In the genomic region with DNA sequence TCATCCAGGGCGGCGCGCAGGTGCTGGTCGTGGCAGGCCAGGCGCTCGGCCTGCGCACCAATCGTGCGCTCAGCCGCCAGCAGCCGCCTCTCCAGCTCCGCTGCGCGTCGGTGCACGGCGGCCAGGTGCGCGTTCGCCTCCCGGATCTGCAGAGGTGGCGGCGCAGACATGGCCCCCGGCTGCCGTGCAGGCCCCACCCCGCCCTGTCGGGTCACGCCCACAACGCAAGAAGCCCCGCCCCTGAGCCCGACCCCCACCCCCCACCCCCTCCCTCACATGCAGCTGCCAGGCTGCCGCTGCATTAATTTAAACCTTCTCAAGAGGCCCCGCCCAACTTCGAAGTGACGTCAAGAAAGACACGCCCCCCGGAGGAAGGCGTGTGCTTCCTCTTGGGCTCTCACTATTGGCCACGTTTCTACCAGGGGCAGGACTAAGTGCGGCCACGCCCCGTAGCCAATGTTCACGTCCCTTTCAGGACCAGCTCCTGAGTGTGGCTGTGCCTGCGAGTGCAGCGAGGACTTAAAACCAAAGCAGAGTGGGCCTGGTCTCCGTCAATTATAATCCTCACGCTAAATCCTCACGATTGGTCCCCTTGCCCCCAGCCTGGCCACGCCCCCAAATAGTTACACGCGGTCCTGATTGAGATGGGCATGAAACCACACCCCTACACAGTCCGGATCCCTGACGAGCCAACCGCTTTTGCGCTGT, we compare ENCODE assay signal across 7 mouse cellular contexts. TPM values are rescaled to one million over a fixed set of nuclear protein-coding genes. Genes with fewer than 3 reads are reported as not detected.
A peak's percentile ranks its signal among the peaks of the same experiment; 100 is the strongest.
DNase-seq lines count a peak whose midpoint lies in the region; ATAC-seq lines count a peak whose summit lies in the region.

No protein-coding gene starts in this region.

- peak overlapping the region; percentile 61 for H3K4me3 ChIP-seq in embryonic facial prominence, embryonic 11.5 days (ENCODE audit: low read depth, low read length)
- H3K4me3 ChIP-seq in limb, embryonic 10.5 days = peak overlapping the region; percentile 84
- H3K4me3 ChIP-seq in midbrain, embryonic 13.5 days (replicated peaks) = peak overlapping the region; percentile 84

- peak overlapping the region; percentile 82 for H3K4me2 ChIP-seq in embryonic facial prominence, embryonic 11.5 days (ENCODE audit: low read depth, low read length)
- H3K4me2 ChIP-seq in midbrain, embryonic 13.5 days (replicated peaks) = peak overlapping the region; percentile 83

- H3K27me3 ChIP-seq in embryonic facial prominence, embryonic 11.5 days (ENCODE audit: control insufficient read depth, insufficient read depth, low read length) = no peaks in the 10 kb centered on the region
- no peaks in the 10 kb centered on the region for H3K27me3 ChIP-seq in limb, embryonic 10.5 days (ENCODE audit: low read depth, poor library complexity, severe bottlenecking)
- no peaks in the 10 kb centered on the region for H3K27me3 ChIP-seq in midbrain, embryonic 13.5 days

- H3K27ac ChIP-seq in embryonic facial prominence, embryonic 11.5 days (replicated peaks; ENCODE audit: low read depth, low read length) = no peak overlapping the region
- peak overlapping the region; percentile 93 for H3K27ac ChIP-seq in limb, embryonic 10.5 days
- peak overlapping the region; percentile 87 for H3K27ac ChIP-seq in midbrain, embryonic 13.5 days

- peaks cover 5% of the 10 kb centered on the region for H3K36me3 ChIP-seq in embryonic facial prominence, embryonic 11.5 days (replicated peaks; ENCODE audit: control insufficient read depth, insufficient read depth, low read depth, low read length)
- H3K36me3 ChIP-seq in limb, embryonic 10.5 days = peaks cover 39% of the 10 kb centered on the region
- peaks cover 26% of the 10 kb centered on the region for H3K36me3 ChIP-seq in midbrain, embryonic 13.5 days

- H3K4me1 ChIP-seq in embryonic facial prominence, embryonic 11.5 days (ENCODE audit: control insufficient read depth, insufficient read depth, low read length) = no peaks in the 10 kb centered on the region
- peaks cover 37% of the 10 kb centered on the region for H3K4me1 ChIP-seq in limb, embryonic 10.5 days
- H3K4me1 ChIP-seq in midbrain, embryonic 13.5 days (replicated peaks) = peaks cover 36% of the 10 kb centered on the region

- H3K9me3 ChIP-seq in embryonic facial prominence, embryonic 11.5 days (replicated peaks; ENCODE audit: control insufficient read depth, low read length) = no peaks in the 10 kb centered on the region
- H3K9me3 ChIP-seq in limb, embryonic 10.5 days (replicated peaks) = no peaks in the 10 kb centered on the region
- H3K9me3 ChIP-seq in midbrain, embryonic 13.5 days = no peaks in the 10 kb centered on the region

- under 1% methylated on average over 50 of the region's 55 CpGs for WGBS in embryonic facial prominence, embryonic 11.5 days
- WGBS in limb, embryonic 10.5 days = under 1% methylated on average over 55 of the region's 55 CpGs
- under 1% methylated on average over 55 of the region's 55 CpGs for WGBS in midbrain, embryonic 13.5 days

- DNase-seq in adrenal gland, postnatal 14 days = peak; percentile 97
- peak; percentile 99 for DNase-seq in embryonic facial prominence, embryonic 11.5 days (ENCODE audit: low spot score)
- DNase-seq in kidney, adult 11 months = peak; percentile 99
- DNase-seq in limb, embryonic 10.5 days (ENCODE audit: low spot score) = peak; percentile 97
- peak; percentile 95 for DNase-seq in spleen, adult 12 weeks (ENCODE audit: low spot score)

- ATAC-seq in embryonic facial prominence, embryonic 11.5 days (replicated peaks; ENCODE audit: insufficient number of reproducible peaks, low FRiP score, low TSS enrichment, low read depth) = peak; percentile 94
- peak; percentile 81 for ATAC-seq in granulocyte monocyte progenitor cell, adult 5-6 weeks (replicated peaks; ENCODE audit: poor library complexity, severe bottlenecking)
- peak; percentile 94 for ATAC-seq in midbrain, embryonic 13.5 days

- peak overlapping the region; percentile 50 for H3K9ac ChIP-seq in embryonic facial prominence, embryonic 11.5 days (replicated peaks; ENCODE audit: low read length)
- H3K9ac ChIP-seq in midbrain, embryonic 13.5 days (replicated peaks) = peak overlapping the region; percentile 93

RNA-seq across cellular contexts. Expression of a gene that starts 0.8 kb away (rescaled TPM):
- 382 and 386 TPM in 2 replicates for total RNA-seq in adrenal gland, postnatal 14 days (2021)
- polyA plus RNA-seq in embryonic facial prominence, embryonic 11.5 days (2014; fragmentation: Nextera tagmentation; extraction: Ambion mirVana) = 352 and 362 TPM in 2 replicates
- total RNA-seq in granulocyte monocyte progenitor cell, adult 5-6 weeks (2014; fragmentation: Nextera tagmentation) = 134 and 201 TPM in 2 replicates
- 99.5 and 106 TPM in 2 replicates for total RNA-seq in granulocyte monocyte progenitor cell, adult 5-6 weeks (2017)
- polyA plus RNA-seq in limb, embryonic 10.5 days (2016; fragmentation: Nextera tagmentation; extraction: Ambion mirVana) = 425 and 437 TPM in 2 replicates
- 465 and 479 TPM in 2 replicates for polyA plus RNA-seq in midbrain, embryonic 13.5 days (2015; fragmentation: Nextera tagmentation; extraction: Ambion mirVana)

RNA-seq across cellular contexts. Expression of a gene that starts 1.0 kb away (rescaled TPM):
- total RNA-seq in adrenal gland, postnatal 14 days (2021) = 22.3 and 23.9 TPM in 2 replicates
- polyA plus RNA-seq in embryonic facial prominence, embryonic 11.5 days (2014; fragmentation: Nextera tagmentation; extraction: Ambion mirVana) = 14.7 and 15.5 TPM in 2 replicates
- 5.3 and 9.1 TPM in 2 replicates for total RNA-seq in granulocyte monocyte progenitor cell, adult 5-6 weeks (2014; fragmentation: Nextera tagmentation)
- total RNA-seq in granulocyte monocyte progenitor cell, adult 5-6 weeks (2017) = 3.7 and 9.1 TPM in 2 replicates
- 12.8 and 15.5 TPM in 2 replicates for polyA plus RNA-seq in limb, embryonic 10.5 days (2016; fragmentation: Nextera tagmentation; extraction: Ambion mirVana)
- polyA plus RNA-seq in midbrain, embryonic 13.5 days (2015; fragmentation: Nextera tagmentation; extraction: Ambion mirVana) = 15.5 and 18.2 TPM in 2 replicates

RNA-seq across cellular contexts. Expression of a gene that starts 40.5 kb away (rescaled TPM):
- 4.5 and 4.8 TPM in 2 replicates for total RNA-seq in adrenal gland, postnatal 14 days (2021)
- 6.7 and 7.8 TPM in 2 replicates for polyA plus RNA-seq in embryonic facial prominence, embryonic 11.5 days (2014; fragmentation: Nextera tagmentation; extraction: Ambion mirVana)
- total RNA-seq in granulocyte monocyte progenitor cell, adult 5-6 weeks (2014; fragmentation: Nextera tagmentation) = not detected in 2 replicates
- not detected in 2 replicates for total RNA-seq in granulocyte monocyte progenitor cell, adult 5-6 weeks (2017)
- polyA plus RNA-seq in limb, embryonic 10.5 days (2016; fragmentation: Nextera tagmentation; extraction: Ambion mirVana) = 10.8 and 12.7 TPM in 2 replicates
- polyA plus RNA-seq in midbrain, embryonic 13.5 days (2015; fragmentation: Nextera tagmentation; extraction: Ambion mirVana) = 2.9 and 4.0 TPM in 2 replicates

RNA-seq across cellular contexts. Expression of a gene that starts 43.7 kb away (rescaled TPM):
- total RNA-seq in adrenal gland, postnatal 14 days (2021) = 59.4 and 63.8 TPM in 2 replicates
- 105 and 115 TPM in 2 replicates for polyA plus RNA-seq in embryonic facial prominence, embryonic 11.5 days (2014; fragmentation: Nextera tagmentation; extraction: Ambion mirVana)
- total RNA-seq in granulocyte monocyte progenitor cell, adult 5-6 weeks (2014; fragmentation: Nextera tagmentation) = 43.9 and 64.7 TPM in 2 replicates
- total RNA-seq in granulocyte monocyte progenitor cell, adult 5-6 weeks (2017) = 57.2 and 70.1 TPM in 2 replicates
- polyA plus RNA-seq in limb, embryonic 10.5 days (2016; fragmentation: Nextera tagmentation; extraction: Ambion mirVana) = 148 TPM in 2 replicates
- 108 and 109 TPM in 2 replicates for polyA plus RNA-seq in midbrain, embryonic 13.5 days (2015; fragmentation: Nextera tagmentation; extraction: Ambion mirVana)

RNA-seq across cellular contexts. Expression of a gene that starts 47.7 kb away (rescaled TPM):
- total RNA-seq in adrenal gland, postnatal 14 days (2021) = 29.1 and 37.2 TPM in 2 replicates
- polyA plus RNA-seq in embryonic facial prominence, embryonic 11.5 days (2014; fragmentation: Nextera tagmentation; extraction: Ambion mirVana) = 30.1 and 32.3 TPM in 2 replicates
- total RNA-seq in granulocyte monocyte progenitor cell, adult 5-6 weeks (2014; fragmentation: Nextera tagmentation) = 20.5 and 22.8 TPM in 2 replicates
- total RNA-seq in granulocyte monocyte progenitor cell, adult 5-6 weeks (2017) = 18.2 and 21.8 TPM in 2 replicates
- 46.0 and 50.3 TPM in 2 replicates for polyA plus RNA-seq in limb, embryonic 10.5 days (2016; fragmentation: Nextera tagmentation; extraction: Ambion mirVana)
- 63.7 TPM in 2 replicates for polyA plus RNA-seq in midbrain, embryonic 13.5 days (2015; fragmentation: Nextera tagmentation; extraction: Ambion mirVana)
